Mouse (Mus musculus): ENCODE results near the gene Prkch. TPM values are rescaled to one million over a fixed set of nuclear protein-coding genes. Genes with fewer than 3 reads are reported as not detected.

Gene Prkch
- total RNA-seq, 1 experiment from 2014 or later: 15.9 TPM

DNA sequence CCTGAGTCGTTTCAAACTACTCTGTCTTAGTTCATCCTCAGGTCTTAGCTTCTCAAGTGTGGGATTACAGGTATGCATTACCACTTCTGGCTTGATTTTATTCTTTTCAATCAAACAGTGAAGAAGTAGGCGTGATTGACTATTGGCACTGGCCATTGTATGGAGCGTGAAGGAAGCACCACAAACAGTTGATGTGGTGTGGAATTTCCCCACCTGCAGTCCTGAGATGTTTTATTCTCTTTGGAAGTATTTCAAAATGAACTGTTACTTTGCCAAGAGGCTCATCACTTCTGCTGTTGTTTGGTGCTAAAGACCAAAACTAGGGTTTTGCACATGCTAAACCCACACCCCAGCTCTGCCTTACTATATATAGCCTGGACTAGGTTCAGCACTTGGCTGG lies 24.7 kb downstream of the Prkch start:
- ATAC-seq (replicated peaks; ENCODE audit: low read depth, poor library complexity, severe bottlenecking): no peak

DNA sequence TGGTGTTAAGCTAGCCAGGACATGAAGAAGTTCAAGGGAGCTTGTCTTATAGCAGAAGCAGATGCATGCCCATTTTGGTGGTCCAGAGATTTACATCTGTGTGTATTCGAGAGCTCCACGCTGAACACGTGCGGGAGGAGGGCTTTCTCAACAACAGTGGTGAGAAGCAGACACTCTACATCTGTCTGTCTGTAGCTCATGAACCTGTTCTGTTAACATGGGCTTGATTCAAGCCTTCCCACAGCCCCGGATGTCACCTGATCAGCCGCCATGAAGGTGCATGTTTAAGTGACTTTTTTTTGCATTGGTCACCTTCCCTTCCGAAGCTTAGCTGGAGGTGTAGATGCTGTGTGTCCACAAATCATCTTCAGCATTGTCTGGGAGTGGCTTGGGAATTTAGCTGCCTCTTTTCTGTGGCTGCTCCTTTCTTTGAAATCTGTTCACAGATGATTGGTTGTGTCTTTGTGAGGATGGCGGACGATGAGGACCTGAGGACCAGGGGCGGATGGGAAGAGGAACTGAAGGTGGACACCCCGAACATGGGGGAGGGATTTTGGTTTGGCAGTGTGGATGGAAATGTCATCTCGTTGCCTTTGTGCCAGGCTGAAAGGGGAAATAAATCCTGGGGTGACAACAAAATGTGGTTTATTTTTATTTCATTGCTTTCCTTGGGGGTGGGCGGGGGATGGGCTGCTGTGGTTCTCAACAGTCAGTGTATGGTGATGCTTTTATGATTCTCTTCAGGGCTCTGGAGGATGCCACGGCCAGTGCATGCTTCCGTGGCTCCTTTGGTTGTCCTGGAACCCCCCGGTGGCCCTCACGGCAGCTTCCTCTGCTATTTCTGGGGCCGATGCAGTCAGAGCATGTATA lies 25.3 kb downstream of the Prkch start:
- peak; percentile 42 for ATAC-seq (replicated peaks; ENCODE audit: low read depth, poor library complexity, severe bottlenecking)

DNA sequence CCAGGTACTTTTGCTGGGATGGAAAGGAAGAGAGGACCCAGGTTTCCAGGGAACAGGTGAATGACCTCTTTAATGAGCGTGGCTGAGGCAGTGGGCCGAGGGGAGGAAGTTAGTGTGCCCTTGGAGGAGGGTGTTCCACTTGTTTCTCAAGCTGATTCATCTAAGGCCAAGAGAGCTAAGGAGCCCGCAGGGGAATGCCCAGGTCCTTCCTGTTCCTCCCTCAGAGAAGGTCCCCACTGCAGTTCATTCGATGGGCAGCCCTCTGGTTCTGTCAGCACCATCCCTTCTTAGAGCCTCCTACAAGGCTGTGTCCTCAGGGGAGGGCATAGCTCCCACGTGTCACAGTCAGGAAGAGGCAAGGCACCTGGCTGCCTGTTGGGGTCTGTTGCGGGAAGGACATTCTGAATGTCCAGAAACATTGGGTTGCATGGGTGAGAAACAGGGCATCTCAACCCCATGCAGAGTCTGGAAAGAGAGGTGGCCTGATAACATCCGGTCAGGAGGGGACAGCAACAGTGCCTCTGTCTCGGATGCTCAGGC lies 26.3 kb downstream of the Prkch start:
- ATAC-seq (replicated peaks; ENCODE audit: low read depth, poor library complexity, severe bottlenecking): peak; percentile 46

DNA sequence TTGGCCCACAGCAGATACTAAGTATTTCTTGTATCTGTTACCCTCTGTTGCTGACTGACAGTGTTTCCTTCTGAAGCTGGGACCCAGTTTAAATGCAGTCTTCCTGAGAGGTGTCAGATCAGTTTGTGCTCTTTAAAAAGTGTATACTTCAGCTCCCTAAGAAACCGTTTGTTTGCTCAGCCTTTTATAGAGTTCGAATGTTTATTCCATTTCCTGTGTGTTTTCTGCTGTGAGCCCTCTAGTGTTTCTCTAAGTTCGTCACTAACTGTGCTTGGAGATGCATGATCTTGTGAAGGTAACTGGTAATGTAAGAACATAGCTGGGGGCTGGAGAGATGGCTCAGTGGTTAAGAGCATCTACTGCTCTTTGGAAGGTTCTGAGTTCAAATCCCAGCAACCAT lies 27.1 kb downstream of the Prkch start:
- ATAC-seq (replicated peaks; ENCODE audit: low read depth, poor library complexity, severe bottlenecking): no peak

DNA sequence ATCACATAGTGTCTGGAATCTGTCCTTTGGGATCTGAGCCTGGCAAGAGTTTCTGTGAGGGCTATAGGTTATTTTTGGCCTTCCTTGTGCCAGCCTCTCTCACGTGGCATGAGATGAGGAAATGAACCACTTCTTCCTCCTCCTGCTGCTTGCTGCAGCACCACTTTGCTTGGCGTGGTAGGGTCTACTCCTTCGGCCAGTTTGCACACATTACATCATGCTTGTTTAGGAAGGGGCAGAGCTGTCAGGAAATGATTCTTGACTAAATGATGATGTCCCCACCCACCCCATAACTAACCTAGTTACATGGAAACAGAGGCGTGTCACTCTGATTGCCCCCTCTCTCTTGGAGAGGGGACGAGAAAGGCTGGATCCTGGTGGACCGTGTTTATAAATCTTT lies 28.6 kb downstream of the Prkch start:
- ATAC-seq (replicated peaks; ENCODE audit: low read depth, poor library complexity, severe bottlenecking): peak; percentile 33; the same call in 1 of the 2 replicates

DNA sequence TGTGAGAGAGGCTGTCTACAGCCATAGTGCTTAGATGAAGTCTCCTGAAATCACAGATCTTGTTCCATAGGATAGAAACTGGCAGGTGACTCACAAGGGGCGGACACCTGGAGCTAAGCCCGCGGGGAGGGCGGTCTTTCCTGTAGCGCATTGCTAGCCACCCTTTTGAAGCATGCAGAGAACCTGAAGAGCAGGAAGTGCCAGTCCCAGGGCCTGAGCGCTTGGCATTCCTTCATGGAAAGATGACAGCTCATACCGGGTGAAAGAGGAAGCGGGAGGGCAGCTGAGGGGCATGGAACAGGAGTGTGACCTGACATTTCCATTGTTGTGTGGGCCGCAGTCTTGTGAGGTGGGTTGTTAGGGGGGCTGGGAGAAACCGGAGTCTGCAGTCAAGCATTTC lies 33.1 kb downstream of the Prkch start:
- 0 out of 2 replicates have a peak, but pooled peaks have one; percentile 30 for ATAC-seq (replicated peaks; ENCODE audit: low read depth, poor library complexity, severe bottlenecking)

DNA sequence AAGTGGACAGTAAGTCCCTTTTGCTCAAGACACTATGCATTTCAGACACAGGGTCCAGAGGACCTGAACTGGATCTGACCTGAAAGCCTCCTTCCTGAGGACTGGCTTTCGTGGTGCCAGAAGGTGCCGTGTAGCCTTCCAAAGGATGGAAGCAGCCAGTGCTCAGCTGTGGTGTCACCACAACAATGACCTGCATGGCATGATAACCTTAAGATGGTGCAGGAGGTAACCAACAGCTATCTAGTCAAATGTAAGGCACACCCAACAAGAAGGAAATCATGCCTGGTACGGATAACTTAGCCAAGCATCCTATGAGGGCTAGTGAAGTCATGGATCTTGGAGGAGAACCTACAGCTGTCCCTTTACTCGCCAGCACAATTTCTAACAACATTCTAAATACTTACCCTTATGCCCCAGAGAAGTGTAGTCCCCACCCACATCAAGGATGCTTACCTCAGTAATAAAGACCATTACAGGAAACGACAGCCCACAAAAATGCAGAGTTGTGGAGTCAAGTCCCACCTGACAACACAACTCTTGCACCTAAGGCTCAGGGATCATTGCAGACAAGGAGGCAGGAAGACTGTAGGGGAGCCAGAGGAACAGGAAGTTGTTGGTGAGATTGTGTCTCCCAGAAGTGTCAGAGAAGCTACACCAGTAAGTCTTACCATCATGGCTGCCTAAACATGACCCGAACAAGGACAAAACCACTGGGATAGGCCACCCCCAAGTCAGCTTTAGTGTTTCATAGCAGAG lies 40.9 kb downstream of the Prkch start:
- ATAC-seq (replicated peaks; ENCODE audit: low read depth, poor library complexity, severe bottlenecking): 0 out of 2 replicates have a peak, but pooled peaks have one; percentile 11

DNA sequence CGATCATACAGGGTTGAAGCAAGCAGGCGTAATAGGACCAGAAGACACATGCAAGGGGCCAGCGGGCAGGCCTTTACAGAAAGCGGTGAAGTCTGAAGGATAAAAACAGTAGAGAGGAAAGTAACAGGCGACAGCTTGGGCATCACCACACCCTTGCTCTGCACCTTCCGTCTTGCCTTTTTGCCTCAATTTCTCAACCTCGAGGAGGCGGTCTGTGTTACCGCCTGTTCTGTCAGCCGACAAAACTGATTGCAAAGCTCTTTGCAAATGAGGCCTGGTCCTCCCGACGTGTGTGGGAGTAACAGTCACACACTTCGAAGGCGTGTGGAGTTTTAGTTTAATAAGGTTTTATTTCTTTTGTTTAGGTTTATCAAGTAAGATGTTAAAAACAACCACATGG lies 43.3 kb downstream of the Prkch start:
- ATAC-seq (replicated peaks; ENCODE audit: low read depth, poor library complexity, severe bottlenecking): no peak

DNA sequence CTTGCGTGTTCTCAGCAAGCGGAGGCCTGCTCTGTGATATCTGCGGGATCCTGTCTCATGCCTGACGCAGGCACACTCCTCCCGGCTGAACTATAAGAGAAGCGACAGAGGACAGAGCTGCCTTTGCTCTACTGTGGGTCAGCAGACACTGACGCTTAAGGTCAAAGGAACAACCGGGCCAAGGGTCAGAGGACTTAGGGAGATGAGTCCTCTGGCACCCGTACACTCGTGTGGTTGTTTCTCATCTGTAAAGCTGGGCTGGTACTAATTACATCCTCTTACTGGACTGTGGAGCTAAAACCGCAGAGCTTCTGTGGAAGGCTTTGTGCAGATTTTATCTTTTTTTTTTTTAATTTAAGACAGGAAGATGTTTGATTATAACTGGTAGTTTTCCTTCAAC lies 46.0 kb downstream of the Prkch start:
- ATAC-seq (replicated peaks; ENCODE audit: low read depth, poor library complexity, severe bottlenecking): peak; percentile 54; the same call in 1 of the 2 replicates

DNA sequence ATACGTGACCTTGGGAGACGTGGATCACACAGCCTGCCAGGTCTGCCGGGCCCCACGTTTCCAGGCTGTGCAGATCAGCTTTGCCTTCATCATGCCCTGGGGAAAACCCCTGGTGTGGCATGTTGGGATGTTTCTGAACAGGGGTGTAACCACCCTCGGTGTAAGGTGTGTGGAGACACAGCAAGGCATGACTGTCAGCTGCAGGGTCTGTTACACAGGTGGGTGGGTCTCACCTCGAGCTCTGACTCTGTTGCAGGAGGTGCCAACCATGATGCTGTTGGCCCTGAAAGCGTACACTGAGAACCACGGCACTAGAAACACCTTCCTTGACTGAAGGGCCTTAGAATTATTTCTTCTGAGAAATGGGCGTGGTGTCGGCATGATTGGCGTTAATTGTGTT lies 46.6 kb downstream of the Prkch start:
- no peak for ATAC-seq (replicated peaks; ENCODE audit: low read depth, poor library complexity, severe bottlenecking)

DNA sequence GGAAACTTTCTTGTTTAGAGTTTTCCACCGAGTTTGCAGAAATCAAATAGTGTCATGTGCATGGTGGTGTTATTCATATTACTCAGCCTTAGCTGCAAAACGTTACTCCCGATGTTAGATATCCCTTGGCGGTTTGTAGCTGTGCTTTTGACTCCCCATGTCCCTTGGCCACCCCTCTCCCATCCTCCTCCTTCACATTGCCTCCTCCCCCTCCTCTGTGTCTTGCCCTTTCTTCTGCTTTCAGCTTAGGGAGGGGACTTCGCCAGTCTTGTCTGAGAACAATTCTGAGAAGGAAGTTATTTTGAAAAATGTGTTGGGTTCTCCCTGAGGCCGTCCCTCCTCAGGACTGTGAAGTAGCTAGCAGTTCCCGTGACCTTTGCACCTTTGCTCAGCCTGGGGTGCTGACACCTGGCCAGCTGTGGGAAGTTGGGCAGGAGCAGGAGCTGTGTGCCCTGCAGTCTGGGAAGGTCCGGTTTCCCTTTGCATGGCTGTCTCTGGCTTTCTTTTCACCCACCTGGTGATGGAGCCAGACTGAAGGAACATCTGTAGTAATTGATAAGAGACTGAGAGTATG lies 48.2 kb downstream of the Prkch start:
- ATAC-seq (replicated peaks; ENCODE audit: low read depth, poor library complexity, severe bottlenecking): no peak; the same call in 1 of the 2 replicates

DNA sequence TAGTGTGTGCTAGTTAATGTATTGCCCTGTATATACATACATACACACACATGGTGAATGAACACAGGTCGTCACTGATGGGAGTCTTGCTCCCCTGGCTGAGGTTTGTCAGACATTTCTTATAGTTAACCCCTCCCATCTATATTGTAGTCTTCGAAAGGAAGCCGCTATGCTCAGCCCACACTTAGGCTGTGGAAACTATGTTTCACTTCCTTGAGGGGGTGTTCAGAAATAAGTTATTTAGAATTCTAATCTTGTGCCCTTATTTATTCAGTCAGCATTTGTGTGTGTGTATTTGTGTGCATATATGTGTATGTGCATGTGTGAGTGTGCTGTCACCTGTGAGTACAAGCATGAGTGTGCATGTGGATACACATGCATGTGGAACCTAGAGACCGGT lies 49.1 kb downstream of the Prkch start:
- no peak for ATAC-seq (replicated peaks; ENCODE audit: low read depth, poor library complexity, severe bottlenecking)

DNA sequence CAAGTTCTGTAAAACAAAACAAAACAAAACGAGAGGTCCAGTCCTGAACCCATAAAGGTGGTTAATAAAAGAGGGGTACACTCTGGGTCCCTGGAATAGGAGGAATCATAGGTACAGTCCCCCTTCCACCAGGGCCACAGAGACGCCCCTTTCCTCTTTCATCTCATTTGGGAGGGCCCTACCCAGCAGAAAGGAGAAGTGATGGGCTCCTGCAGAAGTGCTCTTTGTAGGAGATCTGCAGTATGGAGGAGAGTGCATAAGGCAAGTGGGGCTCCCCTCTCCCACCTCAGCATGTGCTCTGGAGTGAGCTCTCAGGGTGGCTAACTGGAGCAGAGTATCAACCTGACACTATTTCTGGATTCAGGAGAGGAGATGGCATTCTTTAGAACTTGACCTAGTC lies 55.0 kb downstream of the Prkch start:
- ATAC-seq (replicated peaks; ENCODE audit: low read depth, poor library complexity, severe bottlenecking): peak; percentile 65; the same call in 1 of the 2 replicates

DNA sequence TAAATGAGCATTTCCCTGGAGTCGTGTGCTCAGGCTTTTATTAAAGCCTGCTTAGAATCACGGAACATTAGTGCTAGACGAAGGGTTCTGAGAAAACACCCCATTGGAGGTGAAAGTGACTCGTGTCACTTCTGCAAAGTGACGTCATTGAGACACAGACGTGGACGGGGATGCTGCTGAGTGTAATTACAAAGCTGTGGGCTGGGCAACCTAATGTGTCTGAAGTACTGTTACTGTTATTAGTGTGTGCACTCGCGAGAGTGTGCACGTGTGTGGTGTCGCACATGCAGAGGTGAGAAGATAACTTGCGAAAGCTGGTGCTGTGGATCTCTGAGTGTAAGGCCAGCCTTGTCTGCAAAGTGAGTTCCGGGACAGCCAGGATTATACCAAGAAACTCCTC lies 56.6 kb downstream of the Prkch start:
- no peak for ATAC-seq (replicated peaks; ENCODE audit: low read depth, poor library complexity, severe bottlenecking)

DNA sequence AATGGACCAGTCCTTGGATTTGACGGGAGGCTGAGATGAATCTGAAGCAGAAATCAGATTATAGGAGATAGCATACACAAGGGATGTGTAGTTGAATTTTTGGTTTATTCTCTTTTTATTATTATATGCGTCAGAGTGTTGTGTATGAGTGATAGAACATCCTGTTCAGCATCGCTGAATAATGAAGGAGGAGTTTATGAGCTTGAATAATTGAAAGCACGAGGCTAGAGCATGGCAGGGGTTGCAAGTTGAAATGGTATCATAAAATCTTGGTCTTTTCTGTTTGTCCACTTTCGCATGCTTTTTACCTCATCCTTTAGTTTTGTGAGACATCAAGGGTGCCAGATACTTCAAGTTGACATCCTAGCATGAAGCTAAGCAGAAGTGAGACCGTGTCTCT lies 60.6 kb downstream of the Prkch start:
- no peak for ATAC-seq (replicated peaks; ENCODE audit: low read depth, poor library complexity, severe bottlenecking)

DNA sequence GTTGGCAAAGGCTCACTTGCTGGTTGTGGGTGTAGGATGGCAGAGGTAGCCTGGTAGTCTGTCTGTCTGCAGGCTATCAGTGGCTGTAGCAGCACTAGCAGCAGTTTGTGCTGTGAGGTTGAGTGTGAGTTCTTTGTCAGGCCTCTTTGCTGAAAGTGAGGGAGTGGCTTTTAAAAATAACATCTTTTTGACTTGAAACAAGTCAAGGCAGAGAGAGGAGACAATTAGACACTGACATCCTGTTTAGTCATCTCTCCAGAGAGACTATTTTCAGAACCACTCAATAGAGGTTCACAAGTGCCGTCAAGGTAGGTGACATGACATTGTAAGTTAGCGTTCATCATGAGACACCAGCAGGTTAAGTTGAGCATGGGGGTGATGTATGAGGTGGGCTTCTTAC lies 63.1 kb downstream of the Prkch start:
- ATAC-seq (replicated peaks; ENCODE audit: low read depth, poor library complexity, severe bottlenecking): no peak

DNA sequence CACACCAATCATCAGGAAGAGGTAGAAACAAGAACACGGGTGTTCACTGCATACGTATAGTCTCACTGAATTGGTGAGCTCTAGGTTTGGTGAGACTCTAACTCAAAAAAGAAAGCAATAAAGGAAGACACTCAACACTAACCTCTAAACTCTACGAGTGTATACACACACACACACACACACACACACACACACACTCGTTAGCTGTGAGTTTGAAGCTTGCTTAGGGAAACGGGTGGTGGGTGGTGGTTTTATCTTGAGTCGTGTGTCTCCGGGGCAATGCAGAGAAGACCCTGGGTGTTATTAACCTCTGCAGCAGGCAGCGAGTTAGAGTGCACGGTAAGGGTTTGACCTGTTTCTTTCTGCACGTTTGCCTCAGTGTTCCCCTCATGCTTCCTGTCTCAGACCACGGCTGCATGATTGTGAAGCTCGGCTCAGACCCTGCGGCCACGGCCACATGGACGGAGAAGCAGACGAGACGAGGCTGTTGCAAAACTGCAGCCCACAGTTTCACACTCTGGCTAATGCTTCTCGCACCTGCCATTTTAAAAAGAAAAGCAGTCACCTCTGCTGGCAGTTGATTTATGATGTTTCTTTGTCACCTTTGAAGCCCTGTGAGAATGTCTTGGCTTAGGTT lies 72.1 kb downstream of the Prkch start:
- peak; percentile 80 for ATAC-seq (replicated peaks; ENCODE audit: low read depth, poor library complexity, severe bottlenecking)

DNA sequence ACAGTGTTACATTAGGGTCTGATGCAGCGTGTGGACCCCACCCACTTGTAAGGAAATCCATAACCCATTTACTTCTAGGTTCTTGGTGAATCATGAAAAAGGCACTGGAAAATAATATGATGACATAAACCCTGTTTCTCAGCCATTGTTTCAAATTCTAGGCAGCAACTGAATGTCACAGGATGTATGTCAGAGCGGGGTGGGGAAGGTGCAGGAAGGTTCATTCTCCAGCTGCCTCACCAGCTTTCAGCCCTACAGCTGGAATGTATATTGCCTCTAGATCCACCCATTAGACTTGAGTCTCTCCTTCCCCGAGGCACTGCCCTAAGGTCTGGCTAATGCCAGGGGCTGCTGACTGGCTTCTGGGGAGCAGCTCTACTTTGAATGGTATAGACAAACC lies 78.8 kb downstream of the Prkch start:
- no peak for ATAC-seq (replicated peaks; ENCODE audit: low read depth, poor library complexity, severe bottlenecking)

DNA sequence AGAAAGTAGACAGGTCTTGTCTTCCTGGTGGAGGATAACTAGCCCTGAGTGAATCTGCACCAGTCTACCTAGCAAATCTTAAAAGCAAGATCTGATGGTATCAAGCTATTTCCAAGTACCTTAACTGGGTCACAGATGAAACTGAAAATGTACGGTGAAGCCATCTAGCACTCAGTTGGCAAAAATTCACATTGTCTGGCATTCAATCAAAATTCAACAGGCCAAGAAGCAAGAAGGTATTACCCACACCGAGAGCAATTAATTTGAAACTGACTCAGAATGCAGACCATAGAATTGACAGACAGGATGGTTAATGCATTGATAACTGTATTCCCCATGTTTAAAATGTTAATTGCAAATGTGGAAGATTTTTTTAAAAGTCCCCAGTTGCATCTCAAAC lies 82.1 kb downstream of the Prkch start:
- no peak for ATAC-seq (replicated peaks; ENCODE audit: low read depth, poor library complexity, severe bottlenecking)

DNA sequence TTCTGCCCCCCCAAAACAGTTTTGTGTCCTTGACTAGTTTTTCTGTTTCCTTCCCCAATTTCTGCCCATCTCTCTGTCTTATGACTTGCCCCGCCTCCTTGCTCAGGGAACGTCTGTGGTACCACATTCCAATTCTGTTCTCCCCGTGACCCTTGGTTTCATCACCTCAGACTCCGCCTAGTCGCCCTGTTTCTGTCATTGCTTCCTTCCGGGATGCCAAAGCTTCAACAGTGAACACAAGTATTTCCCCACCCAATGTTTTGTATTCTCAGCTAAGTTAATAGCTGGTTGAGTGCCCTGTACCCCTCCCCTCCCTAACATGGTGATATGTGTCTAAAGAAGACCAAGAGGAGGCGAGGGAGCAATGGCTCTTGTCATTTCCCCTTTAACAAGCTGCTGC lies 83.0 kb downstream of the Prkch start:
- peak; percentile 58 for ATAC-seq (replicated peaks; ENCODE audit: low read depth, poor library complexity, severe bottlenecking)
